Mouse (Mus musculus): Measurements from ENCODE around the gene Syt8.

- no peak for TF ChIP-seq GATA1 (IDR thresholded peaks at IDR 0.05; ENCODE audit: borderline replicate concordance, low read length)
- TF ChIP-seq FLI1 (IDR thresholded peaks at IDR 0.05; ENCODE audit: low read length): no peak
Measured at GRCm38 (mm10) chr7:142388740-142389139, 45.9 kb upstream of the Syt8 start.
